Comparison of ENCODE assay signal across 15 mouse cellular contexts in genomic region chr7:132384736-132385455, GRCm38 (mm10).
A peak's percentile ranks its signal among the peaks of the same experiment; 100 is the strongest.
DNase-seq lines count a peak whose midpoint lies in the region; ATAC-seq and TF ChIP-seq lines count a peak whose summit lies in the region.
"Had no signal": no experiment of that assay in that cellular context is flagged by ENCODE, and none has a peak within 500 bp of the region (broad histone marks: within the 10 kb centered on the region; RNA-seq: fewer than 3 reads in every experiment).

No protein-coding gene starts in this region.

- H3K36me3 ChIP-seq in forebrain, embryonic 11.5 days (ENCODE audit: control insufficient read depth, insufficient read depth, low read length): no peaks in the 10 kb centered on the region
- no peaks in the 10 kb centered on the region for H3K36me3 ChIP-seq in forebrain, postnatal 0 days (ENCODE audit: insufficient read depth)
- H3K36me3 ChIP-seq in neural tube, embryonic 12.5 days: no peaks in the 10 kb centered on the region
- no peaks in the 10 kb centered on the region for H3K36me3 ChIP-seq in hindbrain, embryonic 15.5 days
- no peaks in the 10 kb centered on the region for H3K36me3 ChIP-seq in midbrain, postnatal 0 days (ENCODE audit: insufficient read depth, low read length)
- H3K36me3 ChIP-seq: limb, embryonic 13.5 days; lung, embryonic 15.5 days had no signal

- ATAC-seq in forebrain, embryonic 11.5 days (replicated peaks; ENCODE audit: low FRiP score): peak; percentile 51; the same call in 1 of the 2 replicates
- ATAC-seq in forebrain, postnatal 0 days: no peak
- ATAC-seq in neural tube, embryonic 12.5 days (ENCODE audit: low FRiP score, low read depth): peak; percentile 62
- no peak for ATAC-seq in hindbrain, embryonic 15.5 days (ENCODE audit: low FRiP score, low read depth)
- ATAC-seq in midbrain, postnatal 0 days (ENCODE audit: low FRiP score): no peak
- ATAC-seq in erythroblast, adult 5-6 weeks (replicated peaks; ENCODE audit: low FRiP score, poor library complexity, severe bottlenecking): no peak
- ATAC-seq: activated CD4-positive, CD25-positive, alpha-beta regulatory T cell, adult 4 months had no signal

- intact Hi-C loops in left cerebral cortex, postnatal 25 days (cut with DNase I): no loop called here

- WGBS in forebrain, embryonic 11.5 days: 23% methylated on average over 8 of the region's 8 CpGs
- WGBS in forebrain, postnatal 0 days: 23% methylated on average over 8 of the region's 8 CpGs
- WGBS in neural tube, embryonic 12.5 days: 6% methylated on average over 8 of the region's 8 CpGs
- 19% methylated on average over 8 of the region's 8 CpGs for WGBS in hindbrain, embryonic 15.5 days
- 16% methylated on average over 8 of the region's 8 CpGs for WGBS in midbrain, postnatal 0 days

- H3K9me3 ChIP-seq in forebrain, embryonic 11.5 days (ENCODE audit: control insufficient read depth, low read length): no peaks in the 10 kb centered on the region
- no peaks in the 10 kb centered on the region for H3K9me3 ChIP-seq in forebrain, postnatal 0 days (ENCODE audit: low read length)
- no peaks in the 10 kb centered on the region for H3K9me3 ChIP-seq in neural tube, embryonic 12.5 days
- H3K9me3 ChIP-seq in hindbrain, embryonic 15.5 days: no peaks in the 10 kb centered on the region
- H3K9me3 ChIP-seq in midbrain, postnatal 0 days (ENCODE audit: low read length): no peaks in the 10 kb centered on the region
- H3K9me3 ChIP-seq: limb, embryonic 13.5 days; lung, embryonic 15.5 days had no signal

- H3K9ac ChIP-seq in forebrain, embryonic 11.5 days (ENCODE audit: low read length): peak overlapping the region; percentile 23; the same call in 1 of the 2 replicates
- no peak overlapping the region for H3K9ac ChIP-seq in forebrain, postnatal 0 days
- H3K9ac ChIP-seq in neural tube, embryonic 12.5 days: no peak overlapping the region
- H3K9ac ChIP-seq in hindbrain, embryonic 15.5 days: no peak overlapping the region
- no peak overlapping the region for H3K9ac ChIP-seq in midbrain, postnatal 0 days (replicated peaks; ENCODE audit: low read length, poor library complexity, severe bottlenecking)
- H3K9ac ChIP-seq: limb, embryonic 13.5 days; lung, embryonic 15.5 days had no signal

- DNase-seq in forebrain, embryonic 11.5 days (ENCODE audit: low spot score): no peak
- DNase-seq in forebrain, postnatal 0 days: no peak
- no peak for DNase-seq in neural tube, embryonic 10.5 days (ENCODE audit: extremely low spot score, low spot score)
- peak; percentile 24 for DNase-seq in midbrain, postnatal 0 days (ENCODE audit: low spot score)
- no peak for DNase-seq in left cerebral cortex, postnatal 25 days (ENCODE audit: low spot score in 2 of 2)
- DNase-seq: cerebellum, adult 9-10 months; heart, postnatal 14 days; kidney, adult 9 months; thymus, postnatal 36 days had no signal

- H3K4me3 ChIP-seq in forebrain, embryonic 11.5 days (ENCODE audit: low read depth, low read length): no peak overlapping the region
- H3K4me3 ChIP-seq in forebrain, postnatal 0 days (ENCODE audit: low read depth, low read length): no peak overlapping the region
- H3K4me3 ChIP-seq in neural tube, embryonic 12.5 days: no peak overlapping the region
- H3K4me3 ChIP-seq in hindbrain, embryonic 15.5 days: no peak overlapping the region
- no peak overlapping the region for H3K4me3 ChIP-seq in midbrain, postnatal 0 days (ENCODE audit: low read depth, low read length)
- H3K4me3 ChIP-seq: limb, embryonic 13.5 days; lung, embryonic 15.5 days had no signal

- H3K27me3 ChIP-seq in forebrain, embryonic 11.5 days (ENCODE audit: control insufficient read depth, insufficient read depth, low read length): no peaks in the 10 kb centered on the region
- H3K27me3 ChIP-seq in forebrain, postnatal 0 days (ENCODE audit: insufficient read depth, low read length): no peaks in the 10 kb centered on the region
- no peaks in the 10 kb centered on the region for H3K27me3 ChIP-seq in neural tube, embryonic 12.5 days (replicated peaks)
- no peaks in the 10 kb centered on the region for H3K27me3 ChIP-seq in hindbrain, embryonic 15.5 days
- H3K27me3 ChIP-seq in midbrain, postnatal 0 days (ENCODE audit: insufficient read depth, low read length): no peaks in the 10 kb centered on the region
- H3K27me3 ChIP-seq: lung, embryonic 15.5 days had no signal

- H3K4me2 ChIP-seq in forebrain, embryonic 11.5 days (ENCODE audit: low read depth, low read length, severe bottlenecking): no peak overlapping the region
- H3K4me2 ChIP-seq in forebrain, postnatal 0 days (ENCODE audit: low read depth): no peak overlapping the region
- H3K4me2 ChIP-seq in neural tube, embryonic 12.5 days (replicated peaks): peak overlapping the region; percentile 2
- H3K4me2 ChIP-seq in hindbrain, embryonic 15.5 days: no peak overlapping the region
- H3K4me2 ChIP-seq in midbrain, postnatal 0 days (ENCODE audit: low read depth, low read length, poor library complexity, severe bottlenecking): no peak overlapping the region
- H3K4me2 ChIP-seq: limb, embryonic 13.5 days; lung, embryonic 15.5 days had no signal

- no peak for TF ChIP-seq CTCF in forebrain, postnatal 0 days (IDR thresholded peaks at IDR 0.05; ENCODE audit: low read depth)
- TF ChIP-seq CTCF in midbrain, postnatal 0 days (IDR thresholded peaks at IDR 0.05): no peak

- H3K27ac ChIP-seq in forebrain, embryonic 11.5 days (ENCODE audit: low read depth, low read length): 0 out of 2 replicates have a peak overlapping the region, but pooled peaks have one; percentile 12
- no peak overlapping the region for H3K27ac ChIP-seq in forebrain, postnatal 0 days (ENCODE audit: low read depth, low read length)
- no peak overlapping the region for H3K27ac ChIP-seq in neural tube, embryonic 12.5 days
- H3K27ac ChIP-seq in hindbrain, embryonic 15.5 days (replicated peaks): 0 out of 2 replicates have a peak overlapping the region, but pooled peaks have one; percentile 31
- no peak overlapping the region for H3K27ac ChIP-seq in midbrain, postnatal 0 days (ENCODE audit: low read depth, low read length)
- H3K27ac ChIP-seq: limb, embryonic 13.5 days; lung, embryonic 15.5 days had no signal

- peaks cover 12% of the 10 kb centered on the region for H3K4me1 ChIP-seq in forebrain, embryonic 11.5 days (replicated peaks; ENCODE audit: control insufficient read depth, insufficient read depth, low read length)
- H3K4me1 ChIP-seq in forebrain, postnatal 0 days (ENCODE audit: insufficient read depth): 0 out of 2 replicates have a peak, but pooled peaks cover 3% of the 10 kb centered on the region
- peaks cover 23% of the 10 kb centered on the region for H3K4me1 ChIP-seq in neural tube, embryonic 12.5 days
- peaks cover 18% of the 10 kb centered on the region for H3K4me1 ChIP-seq in hindbrain, embryonic 15.5 days (replicated peaks)
- H3K4me1 ChIP-seq in midbrain, postnatal 0 days (ENCODE audit: insufficient read depth, low read length): peaks cover 3% of the 10 kb centered on the region; the same call in 1 of the 2 replicates

Comparison
In these comparisons a context has a peak if more than half of its experiments do, and no peak if none do; other contexts are left out.
1. ATAC-seq: peak in forebrain, embryonic 11.5 days (single experiment) and neural tube, embryonic 12.5 days (single experiment); none in forebrain, postnatal 0 days (single experiment), hindbrain, embryonic 15.5 days (single experiment), midbrain, postnatal 0 days (single experiment) and erythroblast, adult 5-6 weeks (single experiment).
2. H3K27ac ChIP-seq: peak in forebrain, embryonic 11.5 days (single experiment) and hindbrain, embryonic 15.5 days (single experiment); none in forebrain, postnatal 0 days (single experiment), neural tube, embryonic 12.5 days (single experiment) and midbrain, postnatal 0 days (single experiment).